Mouse (Mus musculus) liver, postnatal 0 days (tissue): ENCODE data around the gene Gabrd. TPM values are rescaled to one million over a fixed set of nuclear protein-coding genes. Genes with fewer than 3 reads are reported as not detected.

Source experiments
- ATAC-seq: fragments of 200-750 bp; cut with Nextera tagmentation; 2 replicates; pipeline ENCODE4 v1.8.0; 2017; ENCODE audit warnings: mild to moderate bottlenecking, moderate library complexity
- DNase-seq: peaks from one replicate; pipeline ENCODE4 v3.0.0-alpha.2; 2016
- H3K27ac ChIP-seq: fragments of 300-500 bp; sonication (generic); 2 replicates; pipeline ENCODE4 v1.5.1; 2014; ENCODE audit warnings: antibody characterized with exemption, moderate library complexity, mild to moderate bottlenecking, low read depth
- H3K27me3 ChIP-seq: fragments of 300-500 bp; sonication (generic); 2 replicates; pipeline ENCODE4 v1.6.1; 2014; ENCODE audit warnings: low read length, control low read depth, mixed read lengths; ENCODE audit not compliant: insufficient read depth
- H3K36me3 ChIP-seq: fragments of 300-500 bp; sonication (generic); replicated peaks from 2 replicates; pipeline ENCODE4 v1.6.1; 2014; ENCODE audit warnings: mild to moderate bottlenecking, control low read depth, low read length, moderate library complexity, mixed read lengths; ENCODE audit not compliant: insufficient read depth
- H3K4me1 ChIP-seq: fragments of 300-500 bp; sonication (generic); 2 replicates; pipeline ENCODE4 v1.6.1; 2014; ENCODE audit warnings: antibody characterized with exemption, mild to moderate bottlenecking, control low read depth; ENCODE audit not compliant: insufficient read depth
- H3K4me2 ChIP-seq: fragments of 300-500 bp; sonication (generic); 2 replicates; pipeline ENCODE4 v1.6.1; 2014; ENCODE audit warnings: low read depth, mild to moderate bottlenecking, low read length, moderate library complexity, mixed read lengths
- H3K4me3 ChIP-seq: fragments of 300-500 bp; sonication (generic); 2 replicates; pipeline ENCODE4 v1.5.1; 2014; ENCODE audit warnings: low read depth, low read length
- H3K9ac ChIP-seq: fragments of 300-500 bp; sonication (generic); replicated peaks from 2 replicates; pipeline ENCODE4 v1.6.1; 2014; ENCODE audit warnings: mild to moderate bottlenecking, moderate library complexity
- H3K9me3 ChIP-seq: fragments of 300-500 bp; sonication (generic); 2 replicates; pipeline ENCODE4 v1.6.1; 2016; ENCODE audit warnings: mild to moderate bottlenecking, control low read depth, low read length, mixed read lengths
- CTCF ChIP-seq: sonication (generic); IDR thresholded peaks from 2 replicates; pipeline ENCODE4 v1.5.1; 2016; ENCODE audit warnings: antibody characterized with exemption, low read depth
- EP300 ChIP-seq: IDR thresholded peaks from 2 replicates; pipeline ENCODE4 v1.6.1; 2016; ENCODE audit warnings: antibody characterized with exemption, low read depth, mild to moderate bottlenecking
- WGBS: fragments of 180-500 bp; shearing (Covaris S2); extraction: QIAGEN DNeasy Blood & Tissue Kit; methylation state at CpG from one replicate; pipeline ENCODE4 v1.1.7; 2014; ENCODE audit not compliant: insufficient replicate concordance; 5-methylcytosine and 5-hydroxymethylcytosine counted together
- polyA plus RNA-seq: library from polyadenylated mRNA; unstranded; fragments of >200 nt; fragmentation: Nextera tagmentation; extraction: Ambion mirVana; gene quantifications from 2 replicates; pipeline ENCODE4 v1.2.1, GENCODE M21; 2015

The Gabrd gene
- polyA plus RNA-seq, 1 experiment from 2014 or later: 0.07 TPM

- 72% methylated on average over 5 of the region's 5 CpGs for WGBS
- ATAC-seq: peak; percentile 38; the same call in 1 of the 2 replicates
- Histone ChIP-seq H3K4me1 (peaks cover 6% of the 10 kb centered on the region), H3K27ac (no peak overlapping the region), H3K9ac (no peak overlapping the region), H3K27me3 (no peaks in the 10 kb centered on the region), H3K9me3 (no peaks in the 10 kb centered on the region), H3K4me2 (no peak overlapping the region), H3K4me3 (no peak overlapping the region), H3K36me3 (no peaks in the 10 kb centered on the region)
- TF ChIP-seq EP300: no peak
- TF ChIP-seq CTCF: no peak
- DNase-seq: no peak
Observed at GRCm38 (mm10) chr4:155371797-155372735, 25.8 kb downstream of the Gabrd start.

DNA sequence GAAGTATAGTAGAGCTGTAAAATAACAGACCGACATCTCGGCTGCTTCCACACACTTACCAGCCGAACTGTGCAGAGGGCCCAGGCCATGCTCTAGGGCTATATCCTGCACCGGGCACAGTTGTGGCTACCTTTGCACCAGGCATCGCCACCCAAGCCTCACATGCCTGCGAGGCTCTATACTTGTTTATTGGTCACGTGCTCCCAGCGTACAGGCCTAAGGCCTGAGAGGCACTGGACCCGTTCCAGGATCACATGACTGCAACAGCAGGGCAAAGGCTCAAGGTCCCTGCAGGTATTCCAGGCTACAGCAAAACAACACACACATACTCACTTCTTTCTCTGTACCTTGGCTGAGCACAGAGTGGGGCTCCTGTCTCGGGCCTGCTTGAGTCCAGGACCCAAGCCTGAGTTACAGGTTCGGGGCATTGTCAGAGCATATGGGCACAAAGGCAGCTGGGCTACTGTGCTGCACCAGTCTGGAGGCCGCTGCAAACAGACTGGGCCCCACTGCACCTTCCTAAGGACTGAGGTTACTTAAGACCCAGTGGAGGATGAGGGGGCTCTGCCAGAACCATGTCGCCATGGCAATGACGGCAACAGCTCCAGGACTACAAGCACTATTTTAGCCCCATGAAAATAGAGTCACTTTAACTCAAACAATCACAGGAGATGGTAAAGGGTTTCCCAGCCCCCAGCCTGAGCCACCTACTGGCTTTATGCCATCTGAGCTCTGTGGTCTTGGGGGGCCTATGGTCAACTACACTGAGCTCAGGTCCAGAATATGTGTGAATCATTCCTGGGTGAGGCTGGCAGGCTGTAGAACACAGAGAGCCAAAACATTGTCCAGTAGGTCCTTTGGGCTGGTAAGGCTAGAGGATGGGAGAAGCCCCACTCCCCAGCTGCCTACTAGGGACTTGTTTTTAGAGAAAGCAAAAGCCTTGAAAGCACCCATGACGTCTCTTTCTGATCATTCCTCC, 26.9 kb downstream of the Gabrd start:
- Histone ChIP-seq H3K9me3 (no peaks in the 10 kb centered on the region), H3K4me1 (peaks cover 6% of the 10 kb centered on the region), H3K9ac (no peak overlapping the region), H3K36me3 (no peaks in the 10 kb centered on the region), H3K27ac (peak overlapping the region; percentile 64), H3K4me3 (no peak overlapping the region), H3K27me3 (no peaks in the 10 kb centered on the region), H3K4me2 (no peak overlapping the region)
- WGBS: 80% methylated on average over 15 of the region's 15 CpGs
- ATAC-seq (peak; percentile 93), DNase-seq (peak; percentile 74)
- TF ChIP-seq CTCF (no peak), EP300 (no peak)

GRCm38 (mm10) chr4:155368684-155369083, 29.2 kb downstream of the Gabrd start:
- Histone ChIP-seq H3K4me1 (peaks cover 6% of the 10 kb centered on the region), H3K36me3 (no peaks in the 10 kb centered on the region), H3K9me3 (no peaks in the 10 kb centered on the region), H3K9ac (no peak overlapping the region), H3K27me3 (no peaks in the 10 kb centered on the region), H3K4me2 (no peak overlapping the region), H3K27ac (no peak overlapping the region), H3K4me3 (no peak overlapping the region)
- peak; percentile 73 for DNase-seq
- ATAC-seq: no peak
- WGBS: 37% methylated on average over 12 of the region's 12 CpGs
- TF ChIP-seq CTCF (peak; percentile 81), EP300 (no peak)

DNA sequence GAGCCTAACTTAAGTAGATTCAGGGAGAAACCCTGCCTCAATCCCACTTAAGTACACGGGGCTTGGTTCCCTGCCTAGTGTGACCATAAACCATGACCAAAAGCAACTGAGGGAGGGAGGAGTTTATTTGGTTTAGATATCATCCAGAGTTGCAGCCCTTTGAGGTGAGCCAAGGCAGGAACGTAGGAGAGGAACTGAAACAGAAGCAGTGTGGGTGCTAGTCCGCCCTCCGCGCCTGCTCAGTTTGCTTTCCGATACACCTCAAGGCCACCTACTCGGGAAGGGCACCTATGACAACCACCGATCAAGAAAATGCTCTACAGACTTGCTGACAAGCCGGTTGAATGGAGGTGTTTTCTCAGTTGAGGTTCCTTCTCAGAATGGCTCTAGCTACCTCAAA, 30.2 kb downstream of the Gabrd start:
- Histone ChIP-seq H3K4me3 (no peak overlapping the region), H3K36me3 (no peaks in the 10 kb centered on the region), H3K9me3 (no peaks in the 10 kb centered on the region), H3K27me3 (no peaks in the 10 kb centered on the region), H3K9ac (no peak overlapping the region), H3K27ac (no peak overlapping the region), H3K4me2 (no peak overlapping the region), H3K4me1 (peaks cover 6% of the 10 kb centered on the region)
- 72% methylated on average over 9 of the region's 9 CpGs for WGBS
- ATAC-seq: no peak
- TF ChIP-seq EP300: no peak
- TF ChIP-seq CTCF: no peak
- DNase-seq: no peak

- peaks cover 7% of the 10 kb centered on the region for H3K27me3 ChIP-seq
- no peaks in the 10 kb centered on the region for H3K9me3 ChIP-seq
- WGBS: 65% methylated on average over 6 of the region's 6 CpGs
- DNase-seq (no peak), ATAC-seq (no peak)
- H3K4me1 ChIP-seq: peaks cover under 1% of the 10 kb centered on the region
- TF ChIP-seq CTCF: no peak
- no peak for TF ChIP-seq EP300
- no peak overlapping the region for H3K4me3 ChIP-seq
- no peak overlapping the region for H3K27ac ChIP-seq
- no peak overlapping the region for H3K4me2 ChIP-seq
- no peaks in the 10 kb centered on the region for H3K36me3 ChIP-seq
- H3K9ac ChIP-seq: no peak overlapping the region
Observed at GRCm38 (mm10) chr4:155366784-155367183, 31.1 kb downstream of the Gabrd start.

- H3K9me3 ChIP-seq: no peaks in the 10 kb centered on the region
- H3K4me2 ChIP-seq: no peak overlapping the region
- DNase-seq: no peak
- H3K36me3 ChIP-seq: no peaks in the 10 kb centered on the region
- no peaks in the 10 kb centered on the region for H3K4me1 ChIP-seq
- H3K27me3 ChIP-seq: peaks cover 25% of the 10 kb centered on the region
- 37% methylated on average over 5 of the region's 5 CpGs for WGBS
- H3K4me3 ChIP-seq: no peak overlapping the region
- no peak for ATAC-seq
- TF ChIP-seq CTCF (no peak), EP300 (no peak)
- H3K9ac ChIP-seq: no peak overlapping the region
- no peak overlapping the region for H3K27ac ChIP-seq
Observed at GRCm38 (mm10) chr4:155362443-155362842, 35.5 kb downstream of the Gabrd start.
